Mouse (Mus musculus) ES-E14 (cell line): Measurements from ENCODE around the gene Pycard. TPM values are rescaled to one million over a fixed set of nuclear protein-coding genes. Genes with fewer than 3 reads are reported as not detected.

Experiments used
- DNase-seq: peaks from one replicate; pipeline ENCODE4 v3.0.0-alpha.2; 2013; ENCODE audit warnings: low read depth, low spot score
- H3K27ac ChIP-seq: 2 replicates; pipeline ENCODE4 v1.5.1; 2012; ENCODE audit warnings: low read depth, mild to moderate bottlenecking, low read length, moderate library complexity, mixed read lengths; ENCODE audit not compliant: poor library complexity, insufficient read depth, severe bottlenecking
- H3K36me3 ChIP-seq: 2 replicates; pipeline ENCODE4 v1.6.1; 2012; ENCODE audit warnings: mild to moderate bottlenecking, low read length, moderate library complexity, mixed read lengths; ENCODE audit not compliant: control insufficient read depth, poor library complexity, insufficient read depth, severe bottlenecking
- H3K4me1 ChIP-seq, 2 experiments: fragments of 150-350 bp in 1 of 2; sonication (generic) in 1 of 2; 2 replicates each; pipeline ENCODE4 v1.6.1; 2012; ENCODE audit warnings: low read length in 2 of 2, mild to moderate bottlenecking in 1 of 2, mixed read lengths in 1 of 2; ENCODE audit not compliant: control insufficient read depth in 2 of 2, insufficient read depth in 2 of 2, poor library complexity in 1 of 2
- H3K4me3 ChIP-seq, 2 experiments: fragments of 150-350 bp in 1 of 2; sonication (generic) in 1 of 2; 2 replicates each; pipeline ENCODE4 v1.5.1; 2012; ENCODE audit warnings: low read length in 2 of 2, low read depth in 1 of 2, mild to moderate bottlenecking in 1 of 2, mixed read lengths in 1 of 2; ENCODE audit not compliant: insufficient read depth in 1 of 2, poor library complexity in 1 of 2, severe bottlenecking in 1 of 2
- H3K9ac ChIP-seq: 2 replicates; pipeline ENCODE4 v1.6.1; 2012; ENCODE audit warnings: low read depth, mild to moderate bottlenecking, low read length, mixed read lengths; ENCODE audit not compliant: poor library complexity, insufficient read depth, severe bottlenecking
- H3K9me3 ChIP-seq: fragments of 150-350 bp; sonication (generic); 2 replicates; pipeline ENCODE4 v1.6.1; 2012; ENCODE audit warnings: low read depth, mild to moderate bottlenecking, low read length; ENCODE audit not compliant: control insufficient read depth, insufficient read depth
- CHD2 ChIP-seq: IDR thresholded peaks from 2 replicates; pipeline ENCODE4 v1.6.1; 2014; ENCODE audit warnings: mild to moderate bottlenecking, low read depth, low read length, inconsistent platforms
- HCFC1 ChIP-seq: IDR thresholded peaks from 2 replicates; pipeline ENCODE4 v1.6.1; 2012; ENCODE audit warnings: low read length, inconsistent platforms, borderline replicate concordance; ENCODE audit not compliant: insufficient read depth
- MAFK ChIP-seq: IDR thresholded peaks from 2 replicates; pipeline ENCODE4 v1.6.1; 2014; ENCODE audit warnings: mild to moderate bottlenecking, low read depth, low read length, inconsistent platforms; ENCODE audit not compliant: insufficient read depth
- ZC3H11A ChIP-seq: IDR thresholded peaks from 2 replicates; pipeline ENCODE4 v1.6.1; 2012; ENCODE audit warnings: low read depth, mild to moderate bottlenecking, inconsistent platforms, low read length, borderline replicate concordance
- ZNF384 ChIP-seq: IDR thresholded peaks from 2 replicates; pipeline ENCODE4 v1.6.1; 2012; ENCODE audit warnings: low read depth, low read length, inconsistent platforms
- in situ Hi-C, 2 experiments: fragments of 600-800 bp; cut with MboI; formaldehyde crosslinking; loops; one replicate each; pipeline ENCODE4 v1.15.1; 2025; ENCODE audit warnings: low sequenced_read_pairs in 2 of 2, inconsistent platforms in 1 of 2; ENCODE audit not compliant: unreplicated experiment in 2 of 2
- total RNA-seq: library from RNA; depleted of rRNA; stranded (reverse); fragments of 300-350 nt; gene quantifications from 2 replicates; pipeline ENCODE4 v1.2.3, GENCODE M21; 2012

Pycard gene
- total RNA-seq, 1 experiment = 38.7 TPM

- H3K4me1 ChIP-seq = peaks cover 3 to 4% of the 10 kb centered on the region in 2 experiments; a peak in 2 of 4 replicates
- H3K9ac ChIP-seq = peak overlapping the region; percentile 99
- peak overlapping the region; percentile 11; the same call in 1 of the 2 replicates for H3K27ac ChIP-seq
- peak overlapping the region; percentile 83 to 94 for H3K4me3 ChIP-seq
- no peak for TF ChIP-seq HCFC1
- TF ChIP-seq CHD2 = no peak
- TF ChIP-seq ZNF384 = no peak
- TF ChIP-seq MAFK = no peak
- no peak for TF ChIP-seq ZC3H11A
- in situ Hi-C loops = no loop called here
- H3K36me3 ChIP-seq = peaks cover 16% of the 10 kb centered on the region
- H3K9me3 ChIP-seq = no peaks in the 10 kb centered on the region
- DNase-seq = no peak
These were observed 27.2 kb downstream of the Pycard start for GRCm38 (mm10) chr7:127966371-127966918.

- no peaks in the 10 kb centered on the region for H3K4me1 ChIP-seq
- no peaks in the 10 kb centered on the region for H3K36me3 ChIP-seq
- H3K4me3 ChIP-seq = no peak overlapping the region
- no peak for TF ChIP-seq ZC3H11A
- TF ChIP-seq MAFK = no peak
- TF ChIP-seq HCFC1 = no peak
- no peak for TF ChIP-seq ZNF384
- no peak for TF ChIP-seq CHD2
- in situ Hi-C loops = no loop called here
- DNase-seq = no peak
- H3K27ac ChIP-seq = no peak overlapping the region
- H3K9ac ChIP-seq = no peak overlapping the region
- H3K9me3 ChIP-seq = no peaks in the 10 kb centered on the region
These were observed 34.3 kb downstream of the Pycard start for GRCm38 (mm10) chr7:127959364-127959763.

GRCm38 (mm10) chr7:127952864-127953581 lies 40.6 kb downstream of the Pycard start:
- in situ Hi-C loops = no loop called here
- Histone ChIP-seq H3K9me3 (no peaks in the 10 kb centered on the region), H3K4me1 (peaks cover 2 to 5% of the 10 kb centered on the region in 2 experiments; a peak in 2 of 4 replicates), H3K9ac (peak overlapping the region; percentile 55; the same call in 1 of the 2 replicates), H3K27ac (peak overlapping the region; percentile 73), H3K36me3 (no peaks in the 10 kb centered on the region), H3K4me3 (peak overlapping the region; percentile 32 to 53)
- no peak for DNase-seq
- TF ChIP-seq HCFC1 = no peak
- TF ChIP-seq CHD2 = no peak

GRCm38 (mm10) chr7:127946470-127947023 lies 47.1 kb downstream of the Pycard start, which contains the start of gene Prss36:
Prss36 (minus strand) TSS chr7:127946725.
- Histone ChIP-seq H3K4me3 (no peak within 1 kb of the TSS), H3K27ac (no peak within 1 kb of the TSS), H3K9me3 (no peaks in the 10 kb centered on the region), H3K4me1 (peaks cover 0 to 7% of the 10 kb centered on the region in 2 experiments; a peak in 1 of 4 replicates), H3K36me3 (no peaks in the 10 kb centered on the region), H3K9ac (no peak within 1 kb of the TSS)
- DNase-seq = no peak
- in situ Hi-C loops = no loop called here
- no peak for TF ChIP-seq MAFK
- TF ChIP-seq ZC3H11A = no peak
